Mouse (Mus musculus) small intestine, adult 2 months (tissue): ENCODE measurements around the gene Slc34a3.

Source experiments
- CTCF ChIP-seq: fragments of 200-500 bp; IDR thresholded peaks from 2 replicates; pipeline ENCODE4 v1.5.1; 2012; ENCODE audit warnings: low read depth, mild to moderate bottlenecking, control low read depth, inconsistent platforms, low read length, moderate library complexity, mixed read lengths; ENCODE audit not compliant: insufficient replicate concordance, insufficient read length; ENCODE audit errors: extremely low read depth
- POLR2A ChIP-seq: fragments of 200-500 bp; IDR thresholded peaks from 2 replicates; pipeline ENCODE4 v1.6.1; 2012; ENCODE audit warnings: low read depth, mild to moderate bottlenecking, control low read depth, inconsistent platforms, low read length, moderate library complexity

DNA sequence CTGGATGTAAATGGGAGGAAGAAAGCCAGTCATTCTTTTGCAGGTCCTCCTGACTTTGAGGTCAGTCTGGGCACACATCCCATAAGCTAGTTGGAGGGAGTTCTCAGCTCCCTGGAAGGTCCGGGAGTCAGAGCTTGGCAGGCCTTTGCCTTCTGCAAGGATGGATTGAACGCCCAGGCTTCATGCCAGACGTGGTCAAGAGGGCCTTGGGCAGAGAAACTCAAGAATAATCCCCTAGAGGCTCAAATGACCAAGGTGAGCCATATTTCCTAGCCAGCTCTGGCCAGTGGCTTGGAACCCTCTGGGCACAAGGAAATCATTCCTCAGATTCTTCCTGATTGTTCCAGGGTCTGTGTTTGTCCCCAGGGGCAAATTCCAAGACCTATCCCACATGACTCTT is 30.7 kb upstream of the Slc34a3 start:
- TF ChIP-seq CTCF (no peak), POLR2A (peak; percentile 79; the same call in 1 of the 2 replicates)
